Mouse (Mus musculus) ES-Bruce4 (cell line): ENCODE results near the gene Wdr77.

ENCODE experiments used
- CTCF ChIP-seq: IDR thresholded peaks from one replicate; pipeline ENCODE4 v1.8.1; 2011; ENCODE audit warnings: low read depth, low read length
- POLR2A ChIP-seq: IDR thresholded peaks from one replicate; pipeline ENCODE4 v1.8.1; 2011; ENCODE audit warnings: low read length; ENCODE audit not compliant: insufficient read depth

GRCm38 (mm10) chr3:105915281-105915680 is 43.9 kb upstream of the Wdr77 start:
- no peak for TF ChIP-seq POLR2A
- TF ChIP-seq CTCF: no peak
